Mouse (Mus musculus) c-Kit-positive CD71-positive TER-119-negative erythroid progenitor cells, embryonic 14.5 days (primary cell): ENCODE measurements around the gene Cby1.

Source experiments
- DNase-seq: peaks from one replicate; pipeline ENCODE4 v3.0.0-alpha.2; 2013; ENCODE audit warnings: low read depth

Gene Cby1

DNA sequence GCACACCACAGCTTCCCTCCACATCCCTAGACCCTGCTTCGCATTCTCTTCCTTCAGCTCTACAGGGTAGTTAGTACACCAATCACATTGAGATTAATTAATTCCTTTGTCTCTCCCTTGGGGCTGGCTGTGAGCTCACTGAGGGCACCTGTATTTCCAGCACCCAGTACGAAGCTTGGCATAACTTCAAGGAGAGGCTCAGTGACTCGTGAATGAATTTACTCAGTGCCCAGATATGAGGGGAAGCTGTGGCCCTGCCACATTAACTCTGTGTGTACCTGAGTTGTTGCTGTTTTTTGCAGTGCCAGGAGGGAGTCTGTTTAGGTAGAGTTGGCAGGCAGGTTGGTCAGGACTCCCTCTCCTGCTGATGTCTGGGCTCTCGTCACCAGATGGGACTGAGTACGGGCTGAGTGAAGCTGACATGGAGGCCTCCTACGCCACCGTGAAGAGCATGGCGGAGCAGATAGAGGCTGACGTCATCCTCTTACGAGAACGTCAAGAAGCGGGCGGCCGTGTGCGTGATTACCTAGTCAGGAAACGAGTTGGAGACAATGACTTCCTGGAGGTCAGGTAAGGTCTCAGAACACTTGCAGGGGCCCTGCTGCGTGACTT, 47.7 kb downstream of the Cby1 start:
- DNase-seq: no peak

DNA sequence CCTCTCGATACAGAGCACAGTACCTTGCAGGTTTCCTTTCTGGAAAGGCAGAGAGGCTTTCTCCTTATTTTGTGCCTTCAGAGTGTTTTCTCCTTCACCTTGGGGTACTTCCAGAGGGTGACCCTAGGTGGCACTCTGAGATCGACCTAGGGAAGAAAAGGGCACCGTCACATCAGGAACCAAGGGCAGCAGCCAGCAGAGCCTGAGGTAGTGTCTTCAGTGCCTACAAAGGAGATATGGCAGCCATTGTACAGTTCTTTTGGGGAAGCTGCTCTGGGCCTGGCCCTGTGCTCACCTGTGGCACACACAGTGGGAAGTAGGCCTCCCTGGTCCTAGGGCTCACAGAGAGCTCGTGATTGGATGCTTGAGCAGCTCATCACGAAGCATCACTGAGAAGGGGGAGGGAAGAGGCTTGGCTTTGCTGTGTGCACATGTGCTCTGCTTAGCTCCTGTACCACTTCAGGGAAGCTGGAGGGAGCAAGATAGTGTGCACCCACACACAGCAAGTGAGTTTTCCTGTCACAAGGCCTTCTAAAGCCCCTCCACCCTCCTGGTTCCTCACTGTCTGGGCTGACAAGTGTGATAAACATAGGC, 49.3 kb downstream of the Cby1 start:
- DNase-seq: no peak

DNA sequence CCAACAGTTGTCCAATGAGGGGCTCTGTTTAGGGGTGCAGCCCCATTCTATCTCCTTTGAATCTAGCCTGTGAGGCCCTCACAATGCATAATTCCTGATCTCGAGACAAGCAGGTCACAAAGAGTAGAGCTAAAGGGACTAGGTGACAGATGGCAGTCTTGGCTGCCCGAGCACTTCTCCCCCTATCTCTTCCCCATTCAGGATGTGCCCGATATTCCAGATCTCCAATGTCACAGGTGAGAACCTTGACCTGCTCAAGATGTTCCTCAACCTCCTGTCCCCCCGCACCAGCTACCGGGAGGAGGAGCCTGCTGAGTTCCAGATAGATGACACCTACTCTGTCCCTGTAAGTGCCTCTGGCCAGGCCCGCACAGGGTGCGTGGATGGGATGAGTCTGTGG, 56.6 kb downstream of the Cby1 start:
- DNase-seq: no peak

DNA sequence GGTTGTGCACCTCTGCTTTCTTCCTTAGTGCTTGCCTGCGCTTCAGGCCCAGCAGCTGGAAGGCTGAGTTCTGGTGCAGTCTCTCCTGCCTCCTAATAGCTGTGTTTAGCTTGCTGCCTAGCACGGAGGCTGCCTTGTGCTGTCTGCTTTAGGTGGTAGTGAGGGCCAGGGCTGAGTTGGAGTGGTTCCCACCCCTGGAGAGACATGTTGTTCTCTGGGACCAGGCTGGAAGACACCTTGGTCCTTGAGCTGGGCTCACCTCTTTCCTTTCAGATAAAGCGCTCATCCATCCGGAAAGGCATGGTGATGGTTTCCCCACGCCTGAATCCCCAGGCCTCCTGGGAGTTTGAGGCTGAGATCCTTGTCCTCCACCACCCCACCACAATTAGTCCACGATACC, 57.7 kb downstream of the Cby1 start:
- no peak for DNase-seq
